Mouse (Mus musculus): ENCODE data around the gene Slc25a41. TPM values are rescaled to one million over a fixed set of nuclear protein-coding genes. Genes with fewer than 3 reads are reported as not detected.

Slc25a41 gene
- total and polyA plus RNA-seq, 3 experiments: not detected

DNA sequence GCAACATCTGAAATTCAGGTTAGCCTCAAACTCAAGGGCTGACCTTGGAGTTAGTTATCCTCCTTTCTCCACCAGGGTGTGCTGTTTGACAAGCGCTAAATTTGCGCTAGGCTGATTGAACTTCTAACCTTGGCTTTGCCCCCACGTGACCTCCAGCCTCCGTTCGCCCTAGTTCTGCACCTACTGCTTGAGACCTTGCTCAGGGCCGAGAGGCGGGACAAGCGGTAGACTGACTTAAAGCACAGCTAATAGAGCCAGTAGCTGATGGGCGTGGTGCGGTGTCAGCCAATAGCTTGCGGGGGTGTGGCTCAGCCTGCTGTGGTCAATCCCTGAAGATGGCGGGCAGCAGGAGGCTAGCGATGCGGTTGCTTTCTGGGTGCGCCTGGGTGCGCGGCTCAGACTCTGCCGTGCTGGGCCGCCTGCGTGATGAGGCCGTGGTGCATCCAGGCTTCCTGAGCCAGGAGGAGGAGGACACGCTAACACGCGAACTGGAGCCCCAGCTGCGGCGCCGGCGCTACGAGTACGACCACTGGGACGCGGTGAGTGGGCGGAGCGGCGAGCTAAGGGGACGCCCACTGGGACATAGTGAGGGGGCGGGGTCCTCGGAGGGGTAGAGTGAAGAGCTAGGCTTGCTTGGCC is 44.3 kb downstream of the Slc25a41 start, which contains the start of gene Alkbh7:
Alkbh7 (plus strand) TSS at position 311 of the 639 bp plus-strand sequence.
- Histone ChIP-seq H3K4me1 (ENCODE audit: control insufficient read depth, insufficient read depth, low read length) (peaks cover 4% of the 10 kb centered on the region; the same call in 1 of the 2 replicates), H3K79me2 (replicated peaks; ENCODE audit: control insufficient read depth, insufficient read depth, low read length) (no peaks in the 10 kb centered on the region), H3K9ac (ENCODE audit: low read depth, low read length) (peak within 1 kb of the TSS; percentile 82), H3K27ac (peak within 1 kb of the TSS; percentile 84), H3K4me3 (peak within 1 kb of the TSS; percentile 51), H3K27me3 (ENCODE audit: control insufficient read depth, insufficient read depth, low read length) (no peaks in the 10 kb centered on the region), H3K36me3 (ENCODE audit: control insufficient read depth, insufficient read depth, low read length) (no peaks in the 10 kb centered on the region)
- peak; percentile 90 for TF ChIP-seq EP300 (IDR thresholded peaks at IDR 0.05; ENCODE audit: insufficient read depth, low read depth, low read length)
- peak; percentile 82 for TF ChIP-seq POLR2A (IDR thresholded peaks at IDR 0.05; ENCODE audit: insufficient read depth, low read depth, low read length)
- peak; percentile 89 for TF ChIP-seq CTCF (IDR thresholded peaks at IDR 0.05)
- peak; percentile 93 to 98 for DNase-seq
- under 1% methylated on average over 38 of the region's 38 CpGs for WGBS
- intact Hi-C loops (cut with DNase I): loop anchor here (2.0 kb wide), 3 partner anchors 100 to 338 kb away; no protein-coding TSS in a partner anchor

- H3K36me3 ChIP-seq (ENCODE audit: control insufficient read depth, insufficient read depth, low read length): no peaks in the 10 kb centered on the region
- no peak overlapping the region for H3K9ac ChIP-seq (ENCODE audit: low read depth, low read length)
Observed at GRCm38 (mm10) chr17:56996506-56996905, 44.9 kb downstream of the Slc25a41 start.

DNA sequence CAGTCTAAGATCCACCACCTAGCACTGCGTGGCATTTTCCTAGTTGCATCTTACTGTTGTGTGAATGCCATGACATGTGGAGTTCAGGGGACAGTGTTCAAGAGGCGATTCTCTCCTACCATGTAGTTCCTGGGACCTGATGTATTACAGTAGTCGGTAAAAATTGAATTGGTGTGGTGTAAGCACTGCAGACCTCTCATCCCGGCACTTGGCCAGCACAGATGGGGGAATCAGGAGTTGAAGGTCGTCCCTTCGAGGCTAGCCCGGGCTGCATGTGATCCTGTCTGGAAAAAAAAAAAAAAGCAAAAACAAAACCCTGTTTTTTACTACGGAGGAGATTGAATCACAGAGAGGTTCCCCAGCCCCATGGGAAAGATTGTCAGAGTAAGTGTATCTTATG is 46.4 kb downstream of the Slc25a41 start:
- 0 out of 2 replicates have a peak, but pooled peaks cover 3% of the 10 kb centered on the region for H3K79me2 ChIP-seq (replicated peaks; ENCODE audit: control insufficient read depth, insufficient read depth, low read length)
- no peak overlapping the region for H3K27ac ChIP-seq
- WGBS: 76% methylated on average over 8 of the region's 8 CpGs
- intact Hi-C loops (cut with DNase I): no loop called here
- no peak for DNase-seq
- H3K4me1 ChIP-seq (ENCODE audit: control insufficient read depth, insufficient read depth, low read length): peaks cover 4% of the 10 kb centered on the region
- no peak overlapping the region for H3K4me3 ChIP-seq
- H3K9ac ChIP-seq (ENCODE audit: low read depth, low read length): no peak overlapping the region
- no peaks in the 10 kb centered on the region for H3K27me3 ChIP-seq (ENCODE audit: control insufficient read depth, insufficient read depth, low read length)
- no peak for TF ChIP-seq CTCF (IDR thresholded peaks at IDR 0.05)
- TF ChIP-seq EP300 (IDR thresholded peaks at IDR 0.05; ENCODE audit: insufficient read depth, low read depth, low read length): no peak
- H3K36me3 ChIP-seq (ENCODE audit: control insufficient read depth, insufficient read depth, low read length): no peaks in the 10 kb centered on the region

More at GRCm38 (mm10) chr17:56996506-56996905, 44.9 kb downstream of the Slc25a41 start:
- DNase-seq: no peak
- peak overlapping the region; percentile 66 for H3K27ac ChIP-seq
- no peaks in the 10 kb centered on the region for H3K27me3 ChIP-seq (ENCODE audit: control insufficient read depth, insufficient read depth, low read length)
- no peaks in the 10 kb centered on the region for H3K79me2 ChIP-seq (replicated peaks; ENCODE audit: control insufficient read depth, insufficient read depth, low read length)
- no peak overlapping the region for H3K4me3 ChIP-seq
- TF ChIP-seq EP300 (IDR thresholded peaks at IDR 0.05; ENCODE audit: insufficient read depth, low read depth, low read length) (no peak), CTCF (IDR thresholded peaks at IDR 0.05) (no peak), POLR2A (IDR thresholded peaks at IDR 0.05; ENCODE audit: insufficient read depth, low read depth, low read length) (no peak)
- intact Hi-C loops (cut with DNase I): loop anchor here (1.0 to 2.0 kb wide), 4 partner anchors 100 to 338 kb away; no protein-coding TSS in a partner anchor
- 64% methylated on average over 2 of the region's 2 CpGs for WGBS
- H3K4me1 ChIP-seq (ENCODE audit: control insufficient read depth, insufficient read depth, low read length): peaks cover 4% of the 10 kb centered on the region; the same call in 1 of the 2 replicates

DNA sequence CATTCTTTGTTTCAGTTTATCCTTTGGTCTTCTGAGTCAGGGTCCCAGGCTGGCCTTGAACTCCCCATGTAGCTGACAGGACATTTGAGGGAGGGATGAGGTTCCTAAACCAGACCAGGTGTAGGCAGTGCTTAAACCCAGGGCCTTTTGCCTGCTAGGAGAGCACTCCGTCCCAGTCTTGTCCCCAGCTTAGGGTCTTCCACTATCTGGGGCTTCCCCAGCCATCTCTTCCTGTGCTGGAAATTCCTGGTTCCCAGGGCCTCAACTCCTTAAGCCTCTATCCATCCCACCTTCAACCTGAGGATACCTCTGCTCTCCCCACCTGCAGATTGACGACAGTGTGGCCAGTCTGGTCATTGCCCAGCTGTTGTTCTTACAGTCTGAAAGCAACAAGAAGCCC is 50.5 kb downstream of the Slc25a41 start:
- intact Hi-C loops (cut with DNase I): loop anchor here (1.0 to 2.0 kb wide), 4 partner anchors 20 to 316 kb away; partner anchors contain the start of genes Gm17949, Gtf2f1 and Khsrp
- Histone ChIP-seq H3K79me2 (replicated peaks; ENCODE audit: control insufficient read depth, insufficient read depth, low read length) (0 out of 2 replicates have a peak, but pooled peaks cover 3% of the 10 kb centered on the region), H3K4me1 (ENCODE audit: control insufficient read depth, insufficient read depth, low read length) (peaks cover 3% of the 10 kb centered on the region), H3K36me3 (ENCODE audit: control insufficient read depth, insufficient read depth, low read length) (no peaks in the 10 kb centered on the region), H3K27ac (no peak overlapping the region; the same call in 1 of the 2 replicates), H3K27me3 (ENCODE audit: control insufficient read depth, insufficient read depth, low read length) (no peaks in the 10 kb centered on the region), H3K9ac (ENCODE audit: low read depth, low read length) (peak overlapping the region; percentile 25), H3K4me3 (peak overlapping the region; percentile 84)
- WGBS: 63% methylated on average over 2 of the region's 2 CpGs
- no peak for TF ChIP-seq EP300 (IDR thresholded peaks at IDR 0.05; ENCODE audit: insufficient read depth, low read depth, low read length)
- TF ChIP-seq CTCF (IDR thresholded peaks at IDR 0.05): no peak
- DNase-seq: no peak

DNA sequence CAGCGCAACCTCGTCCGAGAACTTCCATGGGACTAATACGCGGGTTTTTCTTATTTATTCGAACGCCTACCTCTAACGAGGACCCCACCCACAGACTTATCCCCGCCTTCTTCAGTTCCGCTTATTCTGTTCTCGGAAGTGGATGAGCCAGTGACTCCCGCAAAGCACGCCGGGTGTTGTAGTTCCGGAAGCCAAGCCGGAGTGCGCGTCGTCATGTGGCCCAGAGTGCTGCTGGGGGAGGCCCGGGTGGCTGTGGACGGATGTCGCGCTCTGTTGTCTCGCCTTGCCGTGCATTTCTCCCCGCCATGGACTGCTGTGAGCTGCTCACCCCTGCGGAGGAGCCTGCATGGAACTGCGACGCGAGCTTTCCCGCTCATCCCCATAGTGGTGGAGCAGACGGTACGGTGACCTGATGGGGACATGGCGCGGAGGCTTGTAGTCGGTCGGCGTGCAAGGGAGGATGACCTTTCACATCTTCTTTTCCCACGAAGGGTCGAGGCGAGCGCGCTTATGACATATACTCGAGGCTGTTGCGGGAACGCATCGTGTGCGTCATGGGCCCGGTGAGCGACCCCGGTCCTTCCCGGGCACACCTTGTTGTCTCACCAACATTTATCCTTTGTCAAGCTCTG is 51.2 kb downstream of the Slc25a41 start, which contains the start of gene Clpp:
Clpp (plus strand) TSS at position 191 of the 632 bp plus-strand sequence.
- intact Hi-C loops (cut with DNase I): loop anchor here (1.0 to 2.0 kb wide), 4 partner anchors 21 to 315 kb away; partner anchors contain the start of genes Gm17949, Gtf2f1 and Khsrp
- H3K9ac ChIP-seq (ENCODE audit: low read depth, low read length): peak within 1 kb of the TSS; percentile 74
- peak within 1 kb of the TSS; percentile 84 for H3K4me3 ChIP-seq
- H3K4me1 ChIP-seq (ENCODE audit: control insufficient read depth, insufficient read depth, low read length): peaks cover 3% of the 10 kb centered on the region
- DNase-seq: peak; percentile 95 to 97
- TF ChIP-seq POLR2A (IDR thresholded peaks at IDR 0.05; ENCODE audit: insufficient read depth, low read depth, low read length) (peak; percentile 94), CTCF (IDR thresholded peaks at IDR 0.05) (no peak), EP300 (IDR thresholded peaks at IDR 0.05; ENCODE audit: insufficient read depth, low read depth, low read length) (0 out of 2 replicates have a peak, but pooled peaks have one; percentile 32)
- H3K79me2 ChIP-seq (replicated peaks; ENCODE audit: control insufficient read depth, insufficient read depth, low read length): 0 out of 2 replicates have a peak, but pooled peaks cover 3% of the 10 kb centered on the region
- no peaks in the 10 kb centered on the region for H3K27me3 ChIP-seq (ENCODE audit: control insufficient read depth, insufficient read depth, low read length)
- H3K36me3 ChIP-seq (ENCODE audit: control insufficient read depth, insufficient read depth, low read length): no peaks in the 10 kb centered on the region
- under 1% methylated on average over 52 of the region's 52 CpGs for WGBS
- H3K27ac ChIP-seq: peak within 1 kb of the TSS; percentile 89

Measured in heart, adult 2 months (tissue).